8 mouse cellular contexts compared by ENCODE assay signal in the genomic region with DNA sequence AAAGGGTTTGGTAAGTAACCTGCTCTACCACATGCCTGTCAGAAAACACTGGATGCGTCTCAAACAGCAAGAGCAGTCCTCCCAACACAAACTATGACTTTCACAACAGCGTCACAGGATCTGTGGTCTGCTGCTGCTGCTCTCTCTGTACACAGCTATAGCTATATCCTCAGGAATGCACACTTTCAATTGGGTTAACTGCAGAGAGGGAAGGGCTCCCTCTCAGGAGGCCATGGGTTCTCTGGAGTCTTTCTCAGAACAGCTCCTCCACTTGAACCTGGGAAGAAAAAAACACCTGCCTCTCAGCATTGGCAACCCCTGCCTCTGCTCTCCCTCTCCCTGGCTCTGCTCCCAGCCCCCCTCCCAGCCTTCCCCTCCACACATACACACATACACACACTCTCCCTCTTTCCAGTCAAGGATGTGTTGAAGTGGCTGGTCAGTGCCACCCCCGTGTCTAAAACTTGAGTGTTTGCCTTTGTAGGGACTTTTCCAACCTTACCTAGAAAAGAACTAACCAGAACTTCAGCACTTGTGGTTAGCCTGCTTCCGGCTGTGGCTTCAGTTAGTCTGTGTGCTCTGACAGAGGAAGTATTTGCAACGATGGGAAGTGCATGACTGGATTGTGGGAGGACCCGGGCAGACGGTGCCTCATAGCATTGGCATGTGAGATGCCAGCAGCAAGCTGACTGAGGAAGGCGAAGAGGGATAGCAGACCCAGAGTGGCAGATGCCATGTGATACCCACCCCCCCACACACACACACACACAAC.
A peak's percentile ranks its signal among the peaks of the same experiment; 100 is the strongest.
DNase-seq lines count a peak whose midpoint lies in the region; ATAC-seq and TF ChIP-seq lines count a peak whose summit lies in the region.

No protein-coding gene starts in this region.

- no peaks in the 10 kb centered on the region for H3K36me3 ChIP-seq in midbrain, embryonic 11.5 days (ENCODE audit: control insufficient read depth, insufficient read depth, low read length)
- H3K36me3 ChIP-seq in midbrain, embryonic 15.5 days (replicated peaks) = no peaks in the 10 kb centered on the region
- H3K36me3 ChIP-seq in heart, embryonic 10.5 days = no peaks in the 10 kb centered on the region; the same call in 1 of the 2 replicates
- H3K36me3 ChIP-seq in lung, embryonic 14.5 days (ENCODE audit: insufficient read depth) = no peaks in the 10 kb centered on the region
- H3K36me3 ChIP-seq in midbrain, embryonic 14.5 days (ENCODE audit: control insufficient read depth, insufficient read depth, low read length) = no peaks in the 10 kb centered on the region

- DNase-seq in midbrain, embryonic 11.5 days (ENCODE audit: low spot score, missing footprints) = peak; percentile 64
- peak; percentile 78 for DNase-seq in heart, embryonic 10.5 days (ENCODE audit: low spot score)
- peak; percentile 73 for DNase-seq in lung, embryonic 14.5 days
- peak; percentile 53 to 67 for DNase-seq in thymus, adult 18-20 months
- DNase-seq in embryo, embryonic 11 days = no peak
- no peak for DNase-seq in midbrain, embryonic 14.5 days
- no peak for DNase-seq in adrenal gland, adult 8-10 months

- TF ChIP-seq CTCF in lung, embryonic 14.5 days (IDR thresholded peaks at IDR 0.05; ENCODE audit: low read depth) = no peak

- H3K27ac ChIP-seq in midbrain, embryonic 11.5 days (ENCODE audit: low read depth, low read length) = no peak overlapping the region
- H3K27ac ChIP-seq in midbrain, embryonic 15.5 days = no peak overlapping the region
- H3K27ac ChIP-seq in heart, embryonic 10.5 days = peak overlapping the region; percentile 72; the same call in 1 of the 2 replicates
- peak overlapping the region; percentile 83 for H3K27ac ChIP-seq in lung, embryonic 14.5 days (ENCODE audit: low read depth)
- H3K27ac ChIP-seq in midbrain, embryonic 14.5 days (replicated peaks; ENCODE audit: low read depth, low read length) = no peak overlapping the region

- H3K4me3 ChIP-seq in midbrain, embryonic 11.5 days (ENCODE audit: low read depth, low read length) = no peak overlapping the region
- no peak overlapping the region for H3K4me3 ChIP-seq in midbrain, embryonic 15.5 days
- H3K4me3 ChIP-seq in heart, embryonic 10.5 days = no peak overlapping the region
- no peak overlapping the region for H3K4me3 ChIP-seq in lung, embryonic 14.5 days (ENCODE audit: low read depth, low read length)
- no peak overlapping the region for H3K4me3 ChIP-seq in midbrain, embryonic 14.5 days (replicated peaks; ENCODE audit: low read depth, low read length)

- no peak overlapping the region for H3K4me2 ChIP-seq in midbrain, embryonic 11.5 days
- H3K4me2 ChIP-seq in midbrain, embryonic 15.5 days = no peak overlapping the region
- H3K4me2 ChIP-seq in lung, embryonic 14.5 days = no peak overlapping the region
- no peak overlapping the region for H3K4me2 ChIP-seq in midbrain, embryonic 14.5 days (ENCODE audit: low read length)

- no peaks in the 10 kb centered on the region for H3K27me3 ChIP-seq in midbrain, embryonic 11.5 days (ENCODE audit: control insufficient read depth, insufficient read depth, low read length)
- H3K27me3 ChIP-seq in midbrain, embryonic 15.5 days (replicated peaks) = no peaks in the 10 kb centered on the region
- H3K27me3 ChIP-seq in heart, embryonic 10.5 days (ENCODE audit: insufficient read depth, poor library complexity, severe bottlenecking) = no peaks in the 10 kb centered on the region
- no peaks in the 10 kb centered on the region for H3K27me3 ChIP-seq in lung, embryonic 14.5 days (ENCODE audit: insufficient read depth, low read length)
- no peaks in the 10 kb centered on the region for H3K27me3 ChIP-seq in midbrain, embryonic 14.5 days (ENCODE audit: control insufficient read depth, insufficient read depth, low read length)

- no peaks in the 10 kb centered on the region for H3K4me1 ChIP-seq in midbrain, embryonic 11.5 days (ENCODE audit: control insufficient read depth, insufficient read depth, low read length)
- no peaks in the 10 kb centered on the region for H3K4me1 ChIP-seq in midbrain, embryonic 15.5 days
- H3K4me1 ChIP-seq in heart, embryonic 10.5 days = peaks cover 33% of the 10 kb centered on the region
- H3K4me1 ChIP-seq in lung, embryonic 14.5 days (ENCODE audit: insufficient read depth) = peaks cover 9% of the 10 kb centered on the region
- 0 out of 2 replicates have a peak, but pooled peaks cover under 1% of the 10 kb centered on the region for H3K4me1 ChIP-seq in midbrain, embryonic 14.5 days (ENCODE audit: control insufficient read depth, insufficient read depth, low read length)

- no peaks in the 10 kb centered on the region for H3K9me3 ChIP-seq in midbrain, embryonic 11.5 days (ENCODE audit: control insufficient read depth, low read length)
- H3K9me3 ChIP-seq in midbrain, embryonic 15.5 days = no peaks in the 10 kb centered on the region
- H3K9me3 ChIP-seq in heart, embryonic 10.5 days = no peaks in the 10 kb centered on the region
- no peaks in the 10 kb centered on the region for H3K9me3 ChIP-seq in lung, embryonic 14.5 days (ENCODE audit: low read depth, low read length)
- H3K9me3 ChIP-seq in midbrain, embryonic 14.5 days (ENCODE audit: control insufficient read depth, low read length) = no peaks in the 10 kb centered on the region

- no peak for ATAC-seq in midbrain, embryonic 11.5 days (ENCODE audit: low FRiP score)
- no peak for ATAC-seq in midbrain, embryonic 15.5 days (replicated peaks)
- ATAC-seq in lung, embryonic 14.5 days (ENCODE audit: insufficient read depth) = peak; percentile 91
- ATAC-seq in midbrain, embryonic 14.5 days (ENCODE audit: low FRiP score, low TSS enrichment) = no peak

- WGBS in midbrain, embryonic 11.5 days = 86% methylated on average over 8 of the region's 8 CpGs
- 88% methylated on average over 8 of the region's 8 CpGs for WGBS in midbrain, embryonic 15.5 days
- WGBS in heart, embryonic 10.5 days = 55% methylated on average over 8 of the region's 8 CpGs
- 51% methylated on average over 8 of the region's 8 CpGs for WGBS in lung, embryonic 14.5 days
- 90% methylated on average over 8 of the region's 8 CpGs for WGBS in midbrain, embryonic 14.5 days

- no peak overlapping the region for H3K9ac ChIP-seq in midbrain, embryonic 11.5 days (ENCODE audit: low read length)
- no peak overlapping the region for H3K9ac ChIP-seq in midbrain, embryonic 15.5 days
- H3K9ac ChIP-seq in lung, embryonic 14.5 days = no peak overlapping the region
- H3K9ac ChIP-seq in midbrain, embryonic 14.5 days (replicated peaks; ENCODE audit: low read length) = no peak overlapping the region

Comparison
In these comparisons a context has a peak if more than half of its experiments do, and no peak if none do; other contexts are left out.
1. DNase-seq: peak in midbrain, embryonic 11.5 days (single experiment), heart, embryonic 10.5 days (single experiment), lung, embryonic 14.5 days (single experiment) and thymus, adult 18-20 months (2 of 2); none in embryo, embryonic 11 days (single experiment), midbrain, embryonic 14.5 days (single experiment) and adrenal gland, adult 8-10 months (single experiment).
2. H3K27ac ChIP-seq: peak in heart, embryonic 10.5 days (single experiment) and lung, embryonic 14.5 days (single experiment); none in midbrain, embryonic 11.5 days (single experiment), midbrain, embryonic 15.5 days (single experiment) and midbrain, embryonic 14.5 days (single experiment).